15 mouse cellular contexts compared by ENCODE assay signal in genomic region chr7:125102464-125102863, GRCm38 (mm10).
A peak's percentile ranks its signal among the peaks of the same experiment; 100 is the strongest.
DNase-seq lines count a peak whose midpoint lies in the region; ATAC-seq lines count a peak whose summit lies in the region.
"Had no signal": no experiment of that assay in that cellular context is flagged by ENCODE, and none has a peak within 500 bp of the region (broad histone marks: within the 10 kb centered on the region; RNA-seq: fewer than 3 reads in every experiment).

No protein-coding gene starts in this region.

- peak; percentile 62 for ATAC-seq in frontal cortex, adult (ENCODE audit: low TSS enrichment)
- ATAC-seq: activated CD4-positive, CD25-positive, alpha-beta regulatory T cell, adult 4 months; liver, embryonic 12.5 days; midbrain, embryonic 13.5 days; Patski had no signal

- no peak for DNase-seq in frontal cortex, postnatal 25 days (ENCODE audit: low spot score in 2 of 2)
- peak; percentile 38 for DNase-seq in right cerebral cortex, adult 18-20 months
- DNase-seq in right cerebral cortex, postnatal 4 days = no peak
- DNase-seq in layer of hippocampus, adult 8-10 months (ENCODE audit: low spot score in 2 of 2) = peak; percentile 55 to 63
- DNase-seq in heart, postnatal 14 days = no peak
- no peak for DNase-seq in embryo, embryonic 10 days (ENCODE audit: low spot score)
- DNase-seq: adrenal gland, postnatal 14 days; cerebellum, adult 9-11 months; kidney, adult 9 months; lung, embryonic 14.5 days had no signal

- intact Hi-C loops in heart, postnatal 14 days (cut with DNase I) = no loop called here

Comparison
In these comparisons a context has a peak if more than half of its experiments do, and no peak if none do; other contexts are left out.
1. DNase-seq: peak in right cerebral cortex, adult 18-20 months (single experiment) and layer of hippocampus, adult 8-10 months (2 of 2); none in frontal cortex, postnatal 25 days (0 of 2), right cerebral cortex, postnatal 4 days (single experiment), heart, postnatal 14 days (0 of 2) and embryo, embryonic 10 days (single experiment).